Mouse (Mus musculus) ES-E14 (cell line): Measurements from ENCODE around the gene Eif4e3. TPM values are rescaled to one million over a fixed set of nuclear protein-coding genes. Genes with fewer than 3 reads are reported as not detected.

Source experiments
- DNase-seq: peaks from one replicate; pipeline ENCODE4 v3.0.0-alpha.2; 2013; ENCODE audit warnings: low read depth, low spot score
- H3K27ac ChIP-seq: 2 replicates; pipeline ENCODE4 v1.5.1; 2012; ENCODE audit warnings: low read depth, mild to moderate bottlenecking, low read length, moderate library complexity, mixed read lengths; ENCODE audit not compliant: poor library complexity, insufficient read depth, severe bottlenecking
- H3K36me3 ChIP-seq: 2 replicates; pipeline ENCODE4 v1.6.1; 2012; ENCODE audit warnings: mild to moderate bottlenecking, low read length, moderate library complexity, mixed read lengths; ENCODE audit not compliant: control insufficient read depth, poor library complexity, insufficient read depth, severe bottlenecking
- H3K4me1 ChIP-seq, 2 experiments: fragments of 150-350 bp in 1 of 2; sonication (generic) in 1 of 2; 2 replicates each; pipeline ENCODE4 v1.6.1; 2012; ENCODE audit warnings: low read length in 2 of 2, mild to moderate bottlenecking in 1 of 2, mixed read lengths in 1 of 2; ENCODE audit not compliant: control insufficient read depth in 2 of 2, insufficient read depth in 2 of 2, poor library complexity in 1 of 2
- H3K4me3 ChIP-seq, 2 experiments: fragments of 150-350 bp in 1 of 2; sonication (generic) in 1 of 2; 2 replicates each; pipeline ENCODE4 v1.5.1; 2012; ENCODE audit warnings: low read length in 2 of 2, low read depth in 1 of 2, mild to moderate bottlenecking in 1 of 2, mixed read lengths in 1 of 2; ENCODE audit not compliant: insufficient read depth in 1 of 2, poor library complexity in 1 of 2, severe bottlenecking in 1 of 2
- H3K9ac ChIP-seq: 2 replicates; pipeline ENCODE4 v1.6.1; 2012; ENCODE audit warnings: low read depth, mild to moderate bottlenecking, low read length, mixed read lengths; ENCODE audit not compliant: poor library complexity, insufficient read depth, severe bottlenecking
- H3K9me3 ChIP-seq: fragments of 150-350 bp; sonication (generic); 2 replicates; pipeline ENCODE4 v1.6.1; 2012; ENCODE audit warnings: low read depth, mild to moderate bottlenecking, low read length; ENCODE audit not compliant: control insufficient read depth, insufficient read depth
- CHD2 ChIP-seq: IDR thresholded peaks from 2 replicates; pipeline ENCODE4 v1.6.1; 2014; ENCODE audit warnings: mild to moderate bottlenecking, low read depth, low read length, inconsistent platforms
- HCFC1 ChIP-seq: IDR thresholded peaks from 2 replicates; pipeline ENCODE4 v1.6.1; 2012; ENCODE audit warnings: low read length, inconsistent platforms, borderline replicate concordance; ENCODE audit not compliant: insufficient read depth
- MAFK ChIP-seq: IDR thresholded peaks from 2 replicates; pipeline ENCODE4 v1.6.1; 2014; ENCODE audit warnings: mild to moderate bottlenecking, low read depth, low read length, inconsistent platforms; ENCODE audit not compliant: insufficient read depth
- ZC3H11A ChIP-seq: IDR thresholded peaks from 2 replicates; pipeline ENCODE4 v1.6.1; 2012; ENCODE audit warnings: low read depth, mild to moderate bottlenecking, inconsistent platforms, low read length, borderline replicate concordance
- ZNF384 ChIP-seq: IDR thresholded peaks from 2 replicates; pipeline ENCODE4 v1.6.1; 2012; ENCODE audit warnings: low read depth, low read length, inconsistent platforms
- in situ Hi-C, 2 experiments: fragments of 600-800 bp; cut with MboI; formaldehyde crosslinking; loops; one replicate each; pipeline ENCODE4 v1.15.1; 2025; ENCODE audit warnings: low sequenced_read_pairs in 2 of 2, inconsistent platforms in 1 of 2; ENCODE audit not compliant: unreplicated experiment in 2 of 2
- total RNA-seq: library from RNA; depleted of rRNA; stranded (reverse); fragments of 300-350 nt; gene quantifications from 2 replicates; pipeline ENCODE4 v1.2.3, GENCODE M21; 2012

Gene Eif4e3
- total RNA-seq, 1 experiment, result 1.4 TPM

DNA sequence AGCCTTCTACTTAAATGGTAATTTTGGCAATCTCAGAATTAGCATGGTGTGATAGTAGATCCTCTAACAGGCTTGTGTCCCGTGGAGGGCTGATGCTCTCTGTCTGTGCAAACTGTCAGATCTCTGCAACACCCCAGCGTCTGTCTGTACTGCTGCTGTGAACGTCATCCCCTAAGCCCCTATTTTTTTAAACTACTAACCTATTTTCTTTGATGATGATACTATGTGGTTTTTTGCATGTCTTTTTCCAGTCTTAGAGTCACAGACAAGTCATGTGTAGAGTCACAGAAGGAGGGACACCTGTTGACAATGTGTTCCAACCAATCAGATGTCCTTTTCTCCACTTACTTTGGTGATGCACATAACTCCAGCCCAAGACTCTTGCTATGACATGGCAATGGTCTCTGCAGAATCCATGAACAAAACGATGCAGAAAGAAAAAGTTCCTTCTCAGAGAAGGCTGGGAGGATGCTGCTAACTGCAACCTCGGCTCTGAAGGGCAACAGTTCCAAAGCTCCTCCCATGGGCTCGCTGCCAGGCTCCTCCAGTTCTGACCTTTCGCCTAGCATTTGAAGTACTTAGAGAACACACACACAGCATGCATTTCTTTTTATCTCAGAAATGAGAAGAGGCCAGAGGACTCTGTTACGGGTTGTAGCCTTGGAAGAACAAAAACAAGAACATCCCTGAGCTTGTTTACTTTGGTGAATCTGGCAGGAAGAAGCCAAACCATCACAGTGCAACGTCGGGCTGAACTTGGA, 23.0 kb downstream of the Eif4e3 start:
- no peaks in the 10 kb centered on the region for H3K9me3 ChIP-seq
- no peak overlapping the region for H3K9ac ChIP-seq
- DNase-seq, result no peak
- in situ Hi-C loops, result no loop called here
- no peak overlapping the region for H3K27ac ChIP-seq
- H3K4me3 ChIP-seq, result no peak overlapping the region
- TF ChIP-seq HCFC1 (no peak), ZC3H11A (no peak), ZNF384 (no peak), MAFK (no peak), CHD2 (no peak)
- no peaks in the 10 kb centered on the region for H3K4me1 ChIP-seq
- H3K36me3 ChIP-seq, result no peaks in the 10 kb centered on the region

DNA sequence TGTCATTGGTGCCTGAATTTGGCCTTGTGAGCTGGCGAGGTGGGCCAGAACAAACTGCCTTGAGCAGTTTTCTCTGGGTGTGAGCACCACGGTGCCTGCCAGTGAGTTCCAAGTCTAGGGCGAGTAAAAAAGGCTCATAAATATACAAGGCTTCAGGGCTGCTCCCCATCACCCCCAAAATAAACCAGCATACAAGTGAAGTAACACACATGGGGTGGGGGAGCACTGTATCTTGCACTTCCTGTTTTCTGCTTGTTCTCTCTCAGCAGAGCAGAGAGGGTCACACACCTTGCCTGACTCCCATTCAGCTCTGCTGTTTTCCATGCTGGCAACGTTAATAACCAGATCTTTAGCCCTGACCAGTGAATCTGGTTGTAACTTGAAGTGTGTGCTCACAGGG, 29.1 kb downstream of the Eif4e3 start:
- Histone ChIP-seq H3K4me1 (no peaks in the 10 kb centered on the region), H3K27ac (no peak overlapping the region), H3K9ac (no peak overlapping the region), H3K4me3 (no peak overlapping the region), H3K36me3 (no peaks in the 10 kb centered on the region), H3K9me3 (no peaks in the 10 kb centered on the region)
- TF ChIP-seq MAFK (no peak), ZNF384 (no peak), HCFC1 (no peak), CHD2 (no peak), ZC3H11A (no peak)
- no peak for DNase-seq
- in situ Hi-C loops, result no loop called here

DNA sequence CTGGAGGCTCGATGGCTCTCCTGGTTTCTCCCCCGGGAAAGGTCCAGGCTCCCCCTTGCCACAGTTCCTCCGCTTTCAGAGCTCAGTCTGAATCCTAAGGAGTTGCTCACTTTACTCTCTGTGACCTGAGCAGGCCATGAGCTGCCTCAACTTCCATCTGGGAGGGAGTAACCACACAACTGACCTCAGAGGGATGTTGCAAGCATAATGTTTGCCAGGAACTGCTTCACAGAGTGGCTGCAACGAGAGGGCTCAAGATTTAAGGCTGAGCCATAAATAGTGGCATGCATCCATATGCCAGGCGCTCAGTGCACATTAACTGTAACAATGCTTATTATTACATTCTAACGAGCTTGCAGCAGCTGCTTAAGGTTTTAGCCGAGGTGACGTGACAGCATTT, 29.8 kb downstream of the Eif4e3 start:
- Histone ChIP-seq H3K4me1 (no peaks in the 10 kb centered on the region), H3K9me3 (no peaks in the 10 kb centered on the region), H3K4me3 (no peak overlapping the region), H3K9ac (no peak overlapping the region), H3K27ac (no peak overlapping the region), H3K36me3 (no peaks in the 10 kb centered on the region)
- no peak for DNase-seq
- TF ChIP-seq ZNF384, result no peak
- TF ChIP-seq MAFK, result no peak
- no peak for TF ChIP-seq ZC3H11A
- no peak for TF ChIP-seq HCFC1
- TF ChIP-seq CHD2, result no peak
- in situ Hi-C loops, result no loop called here

DNA sequence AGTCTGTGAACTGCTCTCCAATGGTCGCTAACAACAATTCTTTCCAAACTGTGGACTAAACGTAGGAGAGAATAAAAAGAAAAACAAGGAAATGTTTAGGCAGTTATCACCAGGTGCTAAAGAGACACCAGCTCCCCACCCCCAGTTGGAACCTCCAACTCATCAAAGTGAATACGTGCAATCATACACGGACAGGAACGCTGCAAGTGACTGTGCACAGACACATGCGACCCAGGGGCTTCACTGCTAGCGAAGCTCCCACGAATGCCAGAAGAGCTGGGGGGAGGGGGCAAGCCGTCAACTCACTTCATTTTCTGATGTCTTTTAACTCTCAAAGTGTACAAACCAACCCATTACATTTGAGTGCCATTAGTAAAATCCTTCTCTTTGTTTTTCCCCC, 30.4 kb downstream of the Eif4e3 start:
- H3K27ac ChIP-seq, result no peak overlapping the region
- no peak for DNase-seq
- H3K4me3 ChIP-seq, result no peak overlapping the region
- no peaks in the 10 kb centered on the region for H3K9me3 ChIP-seq
- TF ChIP-seq CHD2 (no peak), MAFK (no peak)
- in situ Hi-C loops, result no loop called here
- H3K4me1 ChIP-seq, result no peaks in the 10 kb centered on the region
- no peaks in the 10 kb centered on the region for H3K36me3 ChIP-seq
- no peak overlapping the region for H3K9ac ChIP-seq
